Mouse (Mus musculus) liver, postnatal 0 days (tissue): ENCODE results near the gene Fxyd6.

Experiments
- CTCF ChIP-seq: sonication (generic); IDR thresholded peaks from 2 replicates; pipeline ENCODE4 v1.5.1; 2016; ENCODE audit warnings: antibody characterized with exemption, low read depth
- EP300 ChIP-seq: IDR thresholded peaks from 2 replicates; pipeline ENCODE4 v1.6.1; 2016; ENCODE audit warnings: antibody characterized with exemption, low read depth, mild to moderate bottlenecking

GRCm38 (mm10) chr9:45371337-45371707 is 1.3 kb downstream of the Fxyd6 start:
- TF ChIP-seq EP300 (no peak), CTCF (no peak)
